Mouse (Mus musculus) MEL-GATA-1-ER (cell line): ENCODE data around the gene Fxyd5.

Experiments
- DNase-seq: peaks from one replicate; pipeline ENCODE4 v3.0.0-alpha.2; 2012; ENCODE audit warnings: low read depth; ENCODE audit errors: extremely low read depth

Fxyd5 gene

DNA sequence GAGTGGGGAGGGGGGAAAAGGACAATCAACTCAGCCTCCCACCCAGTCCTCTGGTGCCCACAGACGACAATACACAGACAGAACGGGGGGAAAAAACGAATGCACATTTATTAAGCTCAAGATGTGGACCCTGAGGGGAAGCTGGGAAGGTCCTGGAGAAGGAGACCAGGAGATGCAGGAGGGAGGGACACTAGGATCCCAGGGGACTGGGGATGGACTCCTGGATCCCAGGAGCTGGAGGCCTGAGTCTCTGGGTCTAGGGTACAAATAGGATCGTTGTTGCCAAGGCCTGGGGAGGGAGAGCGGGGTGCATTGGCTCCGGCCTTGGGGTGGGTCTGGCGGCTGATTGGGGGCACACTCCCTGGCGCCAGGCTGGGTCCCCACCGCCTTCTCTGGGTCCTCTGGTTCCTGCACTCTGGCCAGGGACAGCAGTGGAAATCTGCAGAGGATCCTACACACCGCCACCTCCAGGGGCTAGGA, at the start of gene Fxyd5:
TSS of gene Fxyd5 (minus strand) at position 51 of the 480 bp plus-strand sequence.
- DNase-seq = no peak

GRCm38 (mm10) chr7:31089721-31090120, 47.4 kb upstream of the Fxyd5 start:
- DNase-seq = no peak

DNA sequence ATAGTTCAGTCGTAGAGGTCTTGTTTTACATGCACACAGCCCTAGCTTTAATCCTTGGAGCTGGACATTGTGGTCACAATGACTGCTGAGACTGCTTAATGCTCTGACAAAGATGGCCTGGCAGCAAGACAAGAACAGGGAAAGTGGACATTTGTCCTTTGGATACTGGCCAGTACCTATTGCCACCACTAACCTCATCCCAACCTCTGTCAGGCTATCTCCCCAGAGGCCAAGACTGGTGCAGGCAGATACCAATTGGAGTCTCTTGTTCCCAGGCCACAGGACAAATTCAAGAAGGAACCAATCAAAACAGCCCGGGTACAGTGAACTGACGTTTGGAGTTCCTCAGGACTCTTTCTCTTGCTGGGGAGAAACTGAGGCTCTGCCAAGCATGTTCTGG, 45.9 kb upstream of the Fxyd5 start:
- no peak for DNase-seq

- DNase-seq = no peak
Measured at GRCm38 (mm10) chr7:31087262-31087661, 45.0 kb upstream of the Fxyd5 start.

DNA sequence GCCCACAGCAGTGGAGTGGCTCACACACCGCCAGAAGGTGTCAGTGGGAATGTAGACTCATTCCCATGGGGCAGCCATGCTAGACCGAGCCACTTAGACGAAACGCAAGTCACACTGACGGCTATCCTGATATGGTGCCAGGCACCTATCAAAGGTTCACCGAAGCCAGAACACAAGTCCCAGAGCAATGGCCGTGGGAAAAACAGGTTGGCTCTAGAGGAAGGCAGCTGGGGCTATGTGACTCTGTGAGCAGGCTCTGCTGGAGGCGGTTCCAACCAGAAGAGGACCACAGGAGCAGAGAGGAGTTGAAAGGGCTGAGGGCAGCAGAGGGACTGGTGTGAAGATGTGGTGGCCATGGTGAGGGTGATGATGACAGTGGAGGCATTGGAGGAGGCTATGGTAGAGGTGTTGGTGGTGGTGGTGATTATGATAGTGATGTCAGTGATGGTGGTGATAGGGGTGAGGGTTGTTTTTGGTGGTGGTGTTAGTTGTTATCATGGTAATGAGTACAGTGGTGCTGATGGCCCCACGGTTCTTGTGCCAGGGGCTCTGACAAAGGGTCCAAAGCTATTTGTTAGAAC, 44.0 kb upstream of the Fxyd5 start:
- no peak for DNase-seq

DNA sequence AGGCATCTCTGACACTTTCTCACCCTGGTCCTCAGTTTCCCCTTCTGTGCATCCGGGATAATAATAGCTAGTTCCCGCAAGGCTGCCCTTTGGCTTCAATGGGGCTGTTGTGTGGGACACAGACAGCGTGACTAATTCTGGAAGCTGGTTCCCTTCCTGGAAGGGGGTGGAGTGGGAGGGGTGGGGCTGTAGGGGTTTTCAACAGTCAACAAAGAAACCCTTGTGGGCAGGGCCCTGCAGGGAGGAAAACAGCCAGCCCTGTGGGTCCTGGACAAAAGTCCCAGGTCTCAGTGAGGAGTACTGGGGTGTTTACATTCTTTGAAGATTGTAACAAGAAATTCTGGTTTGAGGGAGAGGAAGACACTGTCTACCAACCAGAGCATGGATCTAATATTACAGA, 42.9 kb upstream of the Fxyd5 start:
- DNase-seq = no peak

DNA sequence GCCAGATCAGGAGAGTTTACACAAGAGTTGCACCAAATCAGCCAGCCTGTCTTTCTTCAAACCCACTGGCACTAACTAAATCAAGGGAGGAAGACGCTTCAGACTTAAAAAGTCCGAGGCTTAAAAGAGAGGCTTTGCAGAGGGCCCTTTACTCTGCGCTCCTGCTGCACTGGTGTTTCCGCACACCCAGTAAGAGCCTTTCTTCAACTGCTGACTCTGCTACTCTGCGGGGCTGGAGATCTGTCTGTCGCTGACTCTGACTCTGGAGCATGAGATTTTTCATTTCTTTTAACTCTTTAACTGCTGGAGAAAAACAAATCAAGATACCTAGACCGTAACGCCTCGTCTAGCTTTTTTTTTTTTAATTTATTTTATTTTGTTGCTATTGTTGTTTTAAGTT, 41.9 kb upstream of the Fxyd5 start:
- DNase-seq = no peak

- DNase-seq = no peak
Measured at GRCm38 (mm10) chr7:31082831-31083588, 40.7 kb upstream of the Fxyd5 start.

DNA sequence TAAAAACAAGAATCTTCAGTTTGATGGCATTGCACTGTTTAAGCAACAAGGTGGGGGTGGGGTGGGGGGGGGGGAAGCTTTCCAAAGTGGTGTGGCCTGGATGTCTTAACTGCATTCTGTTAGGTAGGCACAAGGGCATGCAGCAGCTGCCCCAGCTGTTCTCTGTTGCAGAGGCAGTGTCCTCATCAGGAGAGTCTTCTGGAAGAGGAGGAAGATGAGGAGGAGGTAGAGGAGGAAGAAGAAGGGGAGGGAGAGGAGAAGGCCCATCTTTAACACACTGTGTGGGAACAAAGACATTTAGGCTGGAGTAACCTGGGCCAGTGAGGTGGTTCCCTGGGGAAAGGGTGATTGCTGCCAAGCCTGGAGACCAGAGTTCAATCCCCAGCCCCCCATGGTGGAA, 39.8 kb upstream of the Fxyd5 start:
- DNase-seq = no peak

DNA sequence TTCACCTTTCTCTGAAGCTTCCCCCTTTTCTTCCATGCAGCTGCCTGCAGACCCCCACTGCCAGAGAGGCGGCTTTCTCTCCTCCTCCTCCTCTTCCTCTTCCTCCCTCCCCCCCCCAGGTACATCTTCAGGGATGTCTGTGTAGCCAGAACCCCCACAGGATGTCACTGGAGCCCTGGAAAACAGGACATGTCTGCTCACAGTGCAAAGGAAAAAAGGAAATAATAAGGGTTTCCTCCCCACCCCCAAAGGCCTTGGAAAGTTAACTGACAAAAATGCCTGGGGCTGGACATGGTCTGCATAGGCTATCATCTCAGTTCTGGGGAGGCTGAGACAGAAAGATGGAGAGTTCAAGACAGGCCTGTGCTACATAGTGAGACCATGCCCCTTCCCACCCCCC, 38.8 kb upstream of the Fxyd5 start:
- no peak for DNase-seq

- no peak for DNase-seq
Measured at GRCm38 (mm10) chr7:31080611-31081010, 38.3 kb upstream of the Fxyd5 start.

DNA sequence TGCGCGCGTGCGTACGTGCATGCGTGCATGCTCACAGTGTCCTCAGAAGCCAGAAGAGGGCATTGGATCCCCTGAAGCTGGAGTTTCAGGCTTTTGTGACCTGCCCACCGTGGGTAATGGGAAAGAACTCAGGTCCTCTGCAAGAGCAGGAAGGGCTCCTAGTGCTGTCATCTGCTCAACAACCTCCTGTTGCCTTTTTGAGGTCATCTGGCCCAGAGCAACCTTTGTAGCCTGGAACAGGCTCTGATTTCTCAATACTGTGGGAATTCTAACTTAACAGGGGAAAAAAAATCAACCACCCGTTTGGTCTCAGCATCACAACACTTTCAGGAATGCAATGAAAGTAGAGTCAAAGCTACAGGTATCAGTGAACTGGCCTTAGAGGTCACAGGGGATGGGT, 37.4 kb upstream of the Fxyd5 start:
- no peak for DNase-seq

DNA sequence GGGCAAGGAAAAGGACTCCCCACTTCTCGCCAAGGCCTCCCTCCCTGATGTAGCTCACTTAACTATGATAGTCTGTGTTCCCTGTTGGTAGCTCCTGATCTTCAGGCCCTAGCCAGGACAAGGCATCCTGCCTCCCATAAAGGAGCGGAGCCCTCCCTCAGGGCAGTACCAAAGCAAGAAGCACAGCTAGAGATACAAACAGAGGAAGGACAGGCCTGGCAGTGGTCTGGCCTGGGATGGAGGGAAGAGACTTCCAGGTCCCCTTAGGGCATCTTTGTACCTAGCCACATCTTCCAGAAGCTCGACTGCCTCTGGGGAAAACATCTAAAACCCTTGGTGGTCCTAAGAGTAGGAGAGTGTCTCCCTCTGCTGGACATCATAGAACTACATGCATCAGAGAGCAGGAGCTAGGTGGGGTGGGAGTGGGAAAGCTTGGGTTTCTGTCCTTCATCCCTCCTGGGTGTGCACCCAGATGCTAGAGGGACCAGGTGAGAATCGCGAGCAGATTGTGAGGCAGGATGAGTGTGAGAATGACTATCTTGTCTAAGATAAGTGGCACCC, 35.7 kb upstream of the Fxyd5 start:
- no peak for DNase-seq

GRCm38 (mm10) chr7:31077470-31077869, 35.2 kb upstream of the Fxyd5 start:
- no peak for DNase-seq

DNA sequence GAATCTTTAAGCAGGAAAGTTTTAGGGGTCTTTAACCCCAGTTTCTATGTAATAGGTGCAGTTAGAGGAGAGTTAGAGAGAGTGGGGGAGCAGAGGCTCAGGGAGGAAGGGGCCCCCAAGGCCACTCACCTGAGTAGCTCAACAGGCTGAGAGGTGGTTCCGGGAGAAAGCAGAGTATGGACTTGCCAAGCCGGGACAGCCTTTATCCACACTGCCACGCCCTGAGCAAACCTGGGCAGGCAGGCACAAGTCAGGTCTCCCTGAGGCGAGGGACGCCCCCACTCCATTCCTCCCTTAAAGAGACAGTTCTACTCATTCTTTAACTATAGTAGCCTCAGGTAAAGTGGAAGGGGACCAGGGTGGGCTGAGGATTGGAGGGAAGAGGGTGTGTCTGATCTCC, 34.2 kb upstream of the Fxyd5 start, which contains the start of gene Fxyd3:
TSS of gene Fxyd3 (minus strand) at position 213 of the 400 bp plus-strand sequence.
- no peak for DNase-seq

GRCm38 (mm10) chr7:31074713-31075069, 32.4 kb upstream of the Fxyd5 start:
- no peak for DNase-seq

- no peak for DNase-seq
Measured at GRCm38 (mm10) chr7:31074061-31074712, 31.9 kb upstream of the Fxyd5 start.

GRCm38 (mm10) chr7:31073546-31073945, 31.3 kb upstream of the Fxyd5 start:
- DNase-seq = no peak

DNA sequence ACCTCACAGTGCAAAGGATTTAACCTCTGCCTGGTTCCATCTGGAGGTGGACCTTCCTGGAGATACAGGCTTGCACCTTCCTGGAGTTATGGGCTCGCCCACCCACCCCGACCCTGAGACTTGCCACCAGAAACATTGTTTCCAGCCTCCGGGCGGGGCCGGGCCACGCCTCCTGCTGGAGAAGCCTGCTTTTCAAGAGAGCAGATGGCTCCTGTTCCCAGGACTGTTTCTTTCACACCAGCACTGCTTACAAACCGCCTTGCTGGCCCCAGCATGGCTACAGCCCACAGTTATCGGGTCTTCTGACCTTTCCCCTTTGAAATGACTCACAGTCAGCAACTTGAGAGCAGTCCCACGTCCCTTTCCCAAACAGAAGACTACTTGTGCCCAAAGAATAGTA, 30.0 kb upstream of the Fxyd5 start:
- DNase-seq = no peak

DNA sequence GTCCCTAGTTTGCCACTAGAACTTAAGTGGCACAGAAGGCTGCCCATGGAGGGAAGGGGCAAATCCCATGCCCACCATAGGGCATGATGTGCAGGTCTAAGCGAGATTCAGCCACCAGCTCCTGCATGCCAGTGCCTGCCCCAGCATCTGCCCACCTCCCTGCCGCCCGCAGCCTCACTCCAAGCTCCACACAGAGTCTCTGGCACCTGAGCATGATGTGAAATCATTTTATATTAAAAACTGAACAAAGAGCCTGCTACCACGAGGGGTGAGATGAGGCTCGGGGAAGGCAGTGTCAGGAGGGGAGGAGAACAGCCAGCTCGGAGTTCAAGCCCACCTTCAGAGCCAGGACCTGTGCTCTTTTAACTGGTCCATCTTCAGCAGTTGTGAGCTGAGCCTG, 28.0 kb upstream of the Fxyd5 start:
- no peak for DNase-seq

GRCm38 (mm10) chr7:31069491-31069890, 27.2 kb upstream of the Fxyd5 start:
- DNase-seq = no peak

GRCm38 (mm10) chr7:31067836-31068235, 25.6 kb upstream of the Fxyd5 start:
- DNase-seq = no peak
